Mouse (Mus musculus) heart, adult 8-10 months (tissue): Measurements from ENCODE around the gene Il4. TPM values are rescaled to one million over a fixed set of nuclear protein-coding genes. Genes with fewer than 3 reads are reported as not detected.
A peak's percentile ranks its signal among the peaks of the same experiment; 100 is the strongest.

Experiments
- DNase-seq: peaks from one replicate; pipeline ENCODE4 v3.0.0; 2022; ENCODE audit warnings: low spot score
- total RNA-seq, 4 experiments: library from RNA; stranded (reverse); gene quantifications; 2 replicates each; pipeline ENCODE4 v1.2.4; 2022

Il4 gene
- total RNA-seq = not detected

GRCm38 (mm10) chr11:53618619-53619198 lies at the start of gene Il4:
Il4 (minus strand) TSS chr11:53618669.
- DNase-seq = no peak

- no peak for DNase-seq
Measured at GRCm38 (mm10) chr11:53664091-53664490, 45.6 kb upstream of the Il4 start.

- DNase-seq = no peak
Measured at GRCm38 (mm10) chr11:53662794-53663674, 44.6 kb upstream of the Il4 start.

- DNase-seq = no peak
Measured at GRCm38 (mm10) chr11:53657828-53658227, 39.4 kb upstream of the Il4 start.

GRCm38 (mm10) chr11:53657381-53657780 lies 38.9 kb upstream of the Il4 start:
- DNase-seq = no peak

- DNase-seq = no peak
Measured at GRCm38 (mm10) chr11:53656558-53657202, 38.2 kb upstream of the Il4 start.

GRCm38 (mm10) chr11:53655043-53655442 lies 36.6 kb upstream of the Il4 start:
- peak; percentile 21 for DNase-seq

GRCm38 (mm10) chr11:53652427-53652826 lies 34.0 kb upstream of the Il4 start:
- no peak for DNase-seq

GRCm38 (mm10) chr11:53651441-53651840 lies 33.0 kb upstream of the Il4 start:
- DNase-seq = no peak

- no peak for DNase-seq
Measured at GRCm38 (mm10) chr11:53644017-53644416, 25.5 kb upstream of the Il4 start.

- no peak for DNase-seq
Measured at GRCm38 (mm10) chr11:53642744-53643279, 24.3 kb upstream of the Il4 start.

GRCm38 (mm10) chr11:53637803-53638260 lies 19.4 kb upstream of the Il4 start:
- no peak for DNase-seq

- DNase-seq = no peak
Measured at GRCm38 (mm10) chr11:53637046-53637802, 18.8 kb upstream of the Il4 start.

GRCm38 (mm10) chr11:53636183-53636646 lies 17.7 kb upstream of the Il4 start:
- no peak for DNase-seq

- DNase-seq = no peak
Measured at GRCm38 (mm10) chr11:53635590-53636182, 17.2 kb upstream of the Il4 start.

GRCm38 (mm10) chr11:53634556-53634955 lies 16.1 kb upstream of the Il4 start, which contains the start of gene Il13:
Il13 (minus strand) TSS chr11:53634702.
- no peak for DNase-seq

- no peak for DNase-seq
Measured at GRCm38 (mm10) chr11:53633644-53634043, 15.2 kb upstream of the Il4 start.

- DNase-seq = no peak
Measured at GRCm38 (mm10) chr11:53632122-53632733, 13.8 kb upstream of the Il4 start.

- peak; percentile 68 for DNase-seq
Measured at GRCm38 (mm10) chr11:53627859-53628258, 9.4 kb upstream of the Il4 start.

- DNase-seq = no peak
Measured at GRCm38 (mm10) chr11:53626802-53627373, 8.4 kb upstream of the Il4 start.
